Mouse (Mus musculus) spleen, postnatal 36 days (tissue): ENCODE data around the gene Sdc1.

Experiments used
- DNase-seq, 2 experiments: peaks; one replicate each; pipeline ENCODE4 v3.0.0; 2022; ENCODE audit warnings: low spot score in 2 of 2, mixed read lengths in 1 of 2

The Sdc1 gene

GRCm38 (mm10) chr12:8827014-8827715 is 56.0 kb downstream of the Sdc1 start:
- no peak for DNase-seq

- no peak for DNase-seq
These were observed 58.0 kb downstream of the Sdc1 start for GRCm38 (mm10) chr12:8829032-8829660.

- DNase-seq: no peak
These were observed 58.5 kb downstream of the Sdc1 start for GRCm38 (mm10) chr12:8829661-8830040.

- DNase-seq: no peak
These were observed 60.0 kb downstream of the Sdc1 start for GRCm38 (mm10) chr12:8830967-8831635.

GRCm38 (mm10) chr12:8831710-8832109 is 60.6 kb downstream of the Sdc1 start:
- DNase-seq: no peak

- peak; percentile 41 to 59 for DNase-seq
These were observed 69.7 kb downstream of the Sdc1 start for GRCm38 (mm10) chr12:8840782-8841325.

- DNase-seq: peak; percentile 37 to 47
These were observed 71.6 kb downstream of the Sdc1 start for GRCm38 (mm10) chr12:8842725-8843124.
